Mouse (Mus musculus) CD4-positive helper T cell, adult 2 months (primary cell): ENCODE results near the gene Vars.
"Not testable (repeated sequence)": the region's sequence is repeated elsewhere in the genome, so short reads cannot be mapped to it uniquely, and the experiment has no call there.

ENCODE experiments used
- DNase-seq: peaks from one replicate; pipeline ENCODE4 v3.0.0-alpha.2; 2012; ENCODE audit warnings: low read depth, missing footprints, low spot score

Gene Vars

GRCm38 (mm10) chr17:35024261-35024660 is 23.5 kb downstream of the Vars start:
- DNase-seq = no peak

GRCm38 (mm10) chr17:35024691-35025488 is 24.1 kb downstream of the Vars start:
- no peak for DNase-seq

GRCm38 (mm10) chr17:35026206-35026605 is 25.4 kb downstream of the Vars start:
- DNase-seq = no peak

- no peak for DNase-seq
These were observed 26.7 kb downstream of the Vars start, which contains the start of gene Sapcd1 for GRCm38 (mm10) chr17:35027277-35028068. Gene Sapcd1, minus strand, starts transcription at chr17:35028016.

GRCm38 (mm10) chr17:35028315-35028714 is 27.5 kb downstream of the Vars start:
- no peak for DNase-seq

- peak; percentile 33 for DNase-seq
These were observed 29.1 kb downstream of the Vars start for GRCm38 (mm10) chr17:35029691-35030532.

GRCm38 (mm10) chr17:35031272-35031671 is 30.5 kb downstream of the Vars start:
- DNase-seq = no peak

GRCm38 (mm10) chr17:35031880-35032279 is 31.1 kb downstream of the Vars start:
- DNase-seq = no peak

- DNase-seq = no peak
These were observed 31.6 kb downstream of the Vars start for GRCm38 (mm10) chr17:35032323-35032870.

GRCm38 (mm10) chr17:35033703-35034102 is 32.9 kb downstream of the Vars start:
- DNase-seq = not testable (repeated sequence)

GRCm38 (mm10) chr17:35034896-35035295 is 34.1 kb downstream of the Vars start:
- no peak for DNase-seq

GRCm38 (mm10) chr17:35039121-35039873 is 38.5 kb downstream of the Vars start:
- no peak for DNase-seq

GRCm38 (mm10) chr17:35043794-35044193 is 43.0 kb downstream of the Vars start:
- DNase-seq = no peak

GRCm38 (mm10) chr17:35044904-35045806 is 44.4 kb downstream of the Vars start:
- DNase-seq = no peak

- DNase-seq = no peak
These were observed 45.3 kb downstream of the Vars start for GRCm38 (mm10) chr17:35045807-35046680.

GRCm38 (mm10) chr17:35046681-35047455 is 46.1 kb downstream of the Vars start, which contains the start of gene Msh5:
Gene Msh5, minus strand, starts transcription at chr17:35046745.
- peak; percentile 98 for DNase-seq

GRCm38 (mm10) chr17:35047688-35048087 is 46.9 kb downstream of the Vars start:
- DNase-seq = peak; percentile 20
